22 mouse cellular contexts compared by ENCODE assay signal in genomic region chr17:31474388-31474787, GRCm38 (mm10). TPM values are rescaled to one million over a fixed set of nuclear protein-coding genes. Genes with fewer than 3 reads are reported as not detected.
DNase-seq lines count a peak whose midpoint lies in the region; ATAC-seq and TF ChIP-seq lines count a peak whose summit lies in the region.
"Had no signal": no experiment of that assay in that cellular context is flagged by ENCODE, and none has a peak within 500 bp of the region (broad histone marks: within the 10 kb centered on the region; RNA-seq: fewer than 3 reads in every experiment).

No protein-coding gene starts in this region.

- no peak overlapping the region for H3K27ac ChIP-seq in kidney, adult 2 months (ENCODE audit: insufficient read depth, low read depth, low read length)
- peak overlapping the region; percentile 88 for H3K27ac ChIP-seq in liver, adult 2 months (replicated peaks; ENCODE audit: insufficient read depth, low read depth, low read length)
- no peak overlapping the region for H3K27ac ChIP-seq in liver, embryonic 11.5 days (ENCODE audit: low read depth, low read length)
- 0 out of 2 replicates have a peak overlapping the region, but pooled peaks have one; percentile 35 for H3K27ac ChIP-seq in liver, postnatal 0 days (ENCODE audit: low read depth)
- H3K27ac ChIP-seq: embryonic facial prominence, embryonic 13.5 days; embryonic facial prominence, embryonic 15.5 days; forebrain, embryonic 10.5 days; forebrain, embryonic 12.5 days had no signal

- H3K36me3 ChIP-seq in kidney, adult 2 months (ENCODE audit: control insufficient read depth, insufficient read depth, low read length) = no peaks in the 10 kb centered on the region; the same call in 1 of the 2 replicates
- peaks cover 2% of the 10 kb centered on the region; the same call in 1 of the 2 replicates for H3K36me3 ChIP-seq in liver, adult 2 months (ENCODE audit: control insufficient read depth, insufficient read depth, low read length)
- H3K36me3 ChIP-seq in liver, embryonic 11.5 days (ENCODE audit: control insufficient read depth, insufficient read depth, low read length) = no peaks in the 10 kb centered on the region
- H3K36me3 ChIP-seq in liver, postnatal 0 days (replicated peaks; ENCODE audit: insufficient read depth, low read length) = no peaks in the 10 kb centered on the region

- no peak overlapping the region for H3K4me2 ChIP-seq in liver, embryonic 11.5 days
- no peak overlapping the region for H3K4me2 ChIP-seq in liver, postnatal 0 days (ENCODE audit: low read depth, low read length)
- H3K4me2 ChIP-seq: embryonic facial prominence, embryonic 13.5 days; embryonic facial prominence, embryonic 15.5 days; forebrain, embryonic 12.5 days had no signal

- TF ChIP-seq POLR2A in kidney, adult 2 months (IDR thresholded peaks at IDR 0.05; ENCODE audit: low read depth, low read length) = no peak
- no peak for TF ChIP-seq POLR2A in liver, adult 2 months (IDR thresholded peaks at IDR 0.05; ENCODE audit: extremely low read depth, insufficient read depth, low read length)

- peak; percentile 57 for DNase-seq in kidney, adult 2 months
- DNase-seq in kidney, postnatal 14 days = no peak
- DNase-seq in liver, adult 2 months (ENCODE audit: extremely low read depth, low read depth, low spot score) = peak; percentile 100
- no peak for DNase-seq in liver, embryonic 11.5 days (ENCODE audit: low spot score)
- peak; percentile 33 for DNase-seq in liver, postnatal 0 days
- no peak for DNase-seq in liver
- DNase-seq: adrenal gland, adult 2 months; adrenal gland, postnatal 10 days; adrenal gland, postnatal 25 days; cerebellum, adult 11 months; cerebellum, adult 18-20 months; cerebellum, adult 8-10 months; cerebellum, adult 9-11 months; cerebellum, postnatal 14 days; cerebellum, postnatal 36 days; embryo, embryonic 11 days had no signal

- H3K4me3 ChIP-seq in kidney, adult 2 months (ENCODE audit: insufficient read depth, low read depth, low read length) = no peak overlapping the region
- H3K4me3 ChIP-seq in liver, adult 2 months (ENCODE audit: insufficient read depth, low read depth, low read length) = no peak overlapping the region
- no peak overlapping the region for H3K4me3 ChIP-seq in liver, embryonic 11.5 days (ENCODE audit: low read depth, low read length)
- H3K4me3 ChIP-seq in liver, postnatal 0 days (ENCODE audit: low read depth, low read length) = no peak overlapping the region
- H3K4me3 ChIP-seq: embryonic facial prominence, embryonic 13.5 days; embryonic facial prominence, embryonic 15.5 days; erythroblast, embryonic 14.5 days; forebrain, embryonic 10.5 days; forebrain, embryonic 12.5 days had no signal

- 60% methylated on average over 6 of the region's 6 CpGs for WGBS in kidney, adult 2 months
- WGBS in liver, adult 2 months = 21% methylated on average over 6 of the region's 6 CpGs
- WGBS in liver, embryonic 11.5 days = 72% methylated on average over 6 of the region's 6 CpGs
- WGBS in liver, postnatal 0 days (ENCODE audit: insufficient replicate concordance) = 60% methylated on average over 6 of the region's 6 CpGs

- no peaks in the 10 kb centered on the region for H3K9me3 ChIP-seq in liver, embryonic 11.5 days (ENCODE audit: control insufficient read depth, low read length)
- no peaks in the 10 kb centered on the region for H3K9me3 ChIP-seq in liver, postnatal 0 days (ENCODE audit: low read length)
- H3K9me3 ChIP-seq: embryonic facial prominence, embryonic 13.5 days; embryonic facial prominence, embryonic 15.5 days; forebrain, embryonic 10.5 days; forebrain, embryonic 12.5 days had no signal

- no peak for ATAC-seq in liver, embryonic 11.5 days (replicated peaks; ENCODE audit: low FRiP score)
- peak; percentile 90 for ATAC-seq in liver, postnatal 0 days
- ATAC-seq: forebrain, embryonic 14.5 days had no signal

- peak; percentile 62 for TF ChIP-seq EP300 in liver, postnatal 0 days (IDR thresholded peaks at IDR 0.05; ENCODE audit: low read depth)

- no peak overlapping the region for H3K9ac ChIP-seq in liver, adult 2 months (ENCODE audit: low read depth, low read length)
- no peak overlapping the region for H3K9ac ChIP-seq in liver, embryonic 11.5 days (ENCODE audit: low read depth, low read length)
- H3K9ac ChIP-seq in liver, postnatal 0 days (replicated peaks) = no peak overlapping the region
- H3K9ac ChIP-seq: embryonic facial prominence, embryonic 13.5 days; embryonic facial prominence, embryonic 15.5 days; forebrain, embryonic 12.5 days had no signal

- no peaks in the 10 kb centered on the region for H3K79me2 ChIP-seq in liver, adult 2 months (ENCODE audit: control insufficient read depth, insufficient read depth, low read length)

- TF ChIP-seq CTCF in kidney, adult 2 months (conservative IDR thresholded peaks at IDR 0.05; ENCODE audit: insufficient read depth, insufficient read length, low read depth, low read length) = no peak
- no peak for TF ChIP-seq CTCF in liver, adult 2 months (IDR thresholded peaks at IDR 0.05; ENCODE audit: low read depth, low read length)
- TF ChIP-seq CTCF in liver, postnatal 0 days (IDR thresholded peaks at IDR 0.05; ENCODE audit: low read depth) = no peak

- no peaks in the 10 kb centered on the region for H3K27me3 ChIP-seq in kidney, adult 2 months (replicated peaks; ENCODE audit: control insufficient read depth, insufficient read depth, low read length)
- H3K27me3 ChIP-seq in liver, adult 2 months (ENCODE audit: control insufficient read depth, insufficient read depth, low read length) = no peaks in the 10 kb centered on the region
- H3K27me3 ChIP-seq in liver, embryonic 11.5 days (replicated peaks; ENCODE audit: control insufficient read depth, insufficient read depth, low read length) = no peaks in the 10 kb centered on the region
- H3K27me3 ChIP-seq in liver, postnatal 0 days (ENCODE audit: insufficient read depth, low read length) = no peaks in the 10 kb centered on the region
- H3K27me3 ChIP-seq: embryonic facial prominence, embryonic 13.5 days; embryonic facial prominence, embryonic 15.5 days; forebrain, embryonic 12.5 days had no signal

- H3K4me1 ChIP-seq in kidney, adult 2 months (ENCODE audit: control insufficient read depth, insufficient read depth, low read length) = peaks cover 5% of the 10 kb centered on the region; the same call in 1 of the 2 replicates
- H3K4me1 ChIP-seq in liver, adult 2 months (ENCODE audit: control insufficient read depth, insufficient read depth, low read length) = peaks cover 18% of the 10 kb centered on the region
- H3K4me1 ChIP-seq in liver, embryonic 11.5 days (replicated peaks; ENCODE audit: control insufficient read depth, insufficient read depth, low read length) = peaks cover 5% of the 10 kb centered on the region
- H3K4me1 ChIP-seq in liver, postnatal 0 days (ENCODE audit: insufficient read depth) = peaks cover 6% of the 10 kb centered on the region
- H3K4me1 ChIP-seq: embryonic facial prominence, embryonic 13.5 days had no signal

RNA-seq across cellular contexts. Expression of gene Wdr4, which starts 45.4 kb away (rescaled TPM):
- 28.3 and 29.6 TPM in 2 replicates for polyA plus RNA-seq in kidney, adult 2 months (2012; rRNA removed)
- total RNA-seq in liver, adult 2 months (2014; rRNA removed) = 12.9 and 13.6 TPM in 2 replicates
- polyA plus RNA-seq in liver, adult 2 months (2012; rRNA removed) = 19.0 and 27.8 TPM in 2 replicates
- polyA plus RNA-seq in liver, embryonic 11.5 days (2014; fragmentation: Nextera tagmentation; extraction: Ambion mirVana) = 65.1 and 70.4 TPM in 2 replicates
- polyA plus RNA-seq in liver, postnatal 0 days (2015; fragmentation: Nextera tagmentation; extraction: Ambion mirVana) = 8.9 and 10.0 TPM in 2 replicates

RNA-seq across cellular contexts. Expression of gene Ndufv3, which starts 45.5 kb away (rescaled TPM):
- polyA plus RNA-seq in kidney, adult 2 months (2012; rRNA removed) = 387 and 475 TPM in 2 replicates
- total RNA-seq in liver, adult 2 months (2014; rRNA removed) = 243 and 269 TPM in 2 replicates
- polyA plus RNA-seq in liver, adult 2 months (2012; rRNA removed) = 152 and 181 TPM in 2 replicates
- 331 and 352 TPM in 2 replicates for polyA plus RNA-seq in liver, embryonic 11.5 days (2014; fragmentation: Nextera tagmentation; extraction: Ambion mirVana)
- 213 and 215 TPM in 2 replicates for polyA plus RNA-seq in liver, postnatal 0 days (2015; fragmentation: Nextera tagmentation; extraction: Ambion mirVana)

Comparison
In these comparisons a context has a peak if more than half of its experiments do, and no peak if none do; other contexts are left out.
1. DNase-seq: peak in kidney, adult 2 months (single experiment), liver, adult 2 months (single experiment) and liver, postnatal 0 days (single experiment); none in kidney, postnatal 14 days (single experiment), liver, embryonic 11.5 days (single experiment) and liver (single experiment).
2. H3K27ac ChIP-seq: peak in liver, adult 2 months (single experiment) and liver, postnatal 0 days (single experiment); none in kidney, adult 2 months (single experiment) and liver, embryonic 11.5 days (single experiment).